Mouse (Mus musculus) midbrain, embryonic 11.5 days (tissue): ENCODE measurements around the gene C1s2. TPM values are rescaled to one million over a fixed set of nuclear protein-coding genes. Genes with fewer than 3 reads are reported as not detected.
"Not testable (repeated sequence)": the region's sequence is repeated elsewhere in the genome, so short reads cannot be mapped to it uniquely, and the experiment has no call there.

Source experiments
- ATAC-seq: fragments of 200-750 bp; cut with Nextera tagmentation; 2 replicates; pipeline ENCODE4 v1.8.0; 2017; ENCODE audit warnings: moderate TSS enrichment, moderate library complexity; ENCODE audit not compliant: low FRiP score
- DNase-seq: peaks from one replicate; pipeline ENCODE4 v3.0.0; 2015; ENCODE audit warnings: low spot score; ENCODE audit errors: missing footprints
- H3K27ac ChIP-seq: fragments of 300-500 bp; sonication (generic); 2 replicates; pipeline ENCODE4 v1.5.1; 2014; ENCODE audit warnings: low read depth, low read length
- H3K27me3 ChIP-seq: fragments of 300-500 bp; sonication (generic); 2 replicates; pipeline ENCODE4 v1.6.1; 2014; ENCODE audit warnings: mild to moderate bottlenecking, low read length, moderate library complexity, mixed read lengths; ENCODE audit not compliant: control insufficient read depth, insufficient read depth
- H3K36me3 ChIP-seq: fragments of 300-500 bp; sonication (generic); 2 replicates; pipeline ENCODE4 v1.6.1; 2014; ENCODE audit warnings: mild to moderate bottlenecking, low read length, moderate library complexity, mixed read lengths; ENCODE audit not compliant: control insufficient read depth, insufficient read depth
- H3K4me1 ChIP-seq: fragments of 300-500 bp; sonication (generic); 2 replicates; pipeline ENCODE4 v1.6.1; 2014; ENCODE audit warnings: low read length; ENCODE audit not compliant: control insufficient read depth, insufficient read depth
- H3K4me2 ChIP-seq: fragments of 300-500 bp; sonication (generic); 2 replicates; pipeline ENCODE4 v1.6.1; 2014; ENCODE audit warnings: mild to moderate bottlenecking, moderate library complexity
- H3K4me3 ChIP-seq: fragments of 300-500 bp; sonication (generic); 2 replicates; pipeline ENCODE4 v1.5.1; 2014; ENCODE audit warnings: low read depth, low read length
- H3K9ac ChIP-seq: fragments of 300-500 bp; sonication (generic); 2 replicates; pipeline ENCODE4 v1.6.1; 2014; ENCODE audit warnings: low read length
- H3K9me3 ChIP-seq: fragments of 300-500 bp; sonication (generic); 2 replicates; pipeline ENCODE4 v1.6.1; 2016; ENCODE audit warnings: low read length; ENCODE audit not compliant: control insufficient read depth
- WGBS: fragments of 180-500 bp; shearing (Covaris S2); extraction: QIAGEN DNeasy Blood & Tissue Kit; methylation state at CpG from one replicate; pipeline ENCODE4 v1.1.7; 2014; 5-methylcytosine and 5-hydroxymethylcytosine counted together
- polyA plus RNA-seq: library from polyadenylated mRNA; unstranded; fragments of >200 nt; fragmentation: Nextera tagmentation; extraction: Ambion mirVana; gene quantifications from 2 replicates; pipeline ENCODE4 v1.2.1, GENCODE M21; 2014

The C1s2 gene
- not detected in 2 replicates for polyA plus RNA-seq

DNA sequence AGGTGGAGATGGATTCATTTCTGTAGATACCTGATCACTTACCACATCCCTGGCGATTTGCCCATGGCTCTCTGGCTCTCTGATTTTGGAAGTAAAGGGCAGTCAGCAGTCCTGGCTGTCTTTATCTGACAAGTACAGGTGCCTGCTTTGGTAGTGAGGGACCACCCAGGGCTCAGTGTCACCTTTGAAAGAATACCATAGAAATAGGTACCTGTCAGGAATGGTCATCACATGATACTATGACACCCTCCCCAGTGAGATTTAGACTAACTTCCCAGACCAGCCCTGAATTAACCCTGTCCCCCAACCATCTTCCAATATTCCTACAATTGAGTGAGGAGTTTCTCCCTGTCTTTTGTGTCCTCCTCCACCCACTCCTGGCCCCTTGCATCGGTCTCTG, at the start of gene C1s2:
Gene C1s2, minus strand, starts transcription at position 101 of the 400 bp plus-strand sequence.
- not testable (repeated sequence) for ATAC-seq, H3K9me3 ChIP-seq, H3K27me3 ChIP-seq, H3K4me3 ChIP-seq, H3K36me3 ChIP-seq, H3K9ac ChIP-seq, H3K4me1 ChIP-seq, H3K27ac ChIP-seq, H3K4me2 ChIP-seq, DNase-seq
- 86% methylated on average over 2 of the region's 2 CpGs for WGBS

DNA sequence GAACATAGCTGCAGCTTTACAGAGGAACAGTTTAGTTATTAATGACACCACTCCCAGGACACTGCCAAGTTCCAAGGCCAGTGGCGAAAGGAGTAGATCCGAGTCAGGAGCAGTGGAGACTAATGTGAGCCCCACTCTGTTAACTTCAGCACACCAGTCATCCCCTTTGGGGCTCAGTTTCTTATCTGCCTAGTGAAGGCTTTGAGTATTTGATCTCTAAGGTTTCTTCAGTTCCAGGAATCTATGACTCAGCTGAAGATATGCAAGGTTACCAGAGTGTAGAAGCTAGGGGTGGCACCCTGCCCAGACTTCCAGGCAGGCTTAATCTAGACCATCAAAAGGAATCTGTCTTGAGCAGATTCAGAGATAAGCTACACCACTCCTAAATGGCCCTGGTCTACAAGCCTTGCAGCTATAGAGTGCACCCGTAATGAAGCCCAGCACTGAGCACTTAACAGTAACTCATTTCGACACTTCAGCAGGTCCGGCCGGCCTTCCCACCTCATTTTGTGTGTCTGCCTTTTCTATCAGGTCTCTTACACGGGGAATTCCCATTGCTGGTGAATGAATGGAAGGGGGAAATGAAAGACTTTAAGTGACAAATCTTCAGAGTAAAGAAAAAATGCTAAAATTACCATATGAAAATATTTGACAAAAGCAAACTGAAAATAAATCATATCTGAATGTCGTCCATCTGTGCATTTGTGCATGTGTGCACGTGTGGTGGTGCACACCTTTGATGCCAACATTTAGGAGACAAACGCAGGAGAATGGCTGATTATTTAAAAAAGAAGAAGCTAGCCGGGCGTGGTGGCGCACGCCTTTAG, 47.9 kb upstream of the C1s2 start:
- no peaks in the 10 kb centered on the region for H3K27me3 ChIP-seq
- no peak overlapping the region for H3K4me3 ChIP-seq
- 89% methylated on average over 14 of the region's 14 CpGs for WGBS
- DNase-seq, result no peak
- ATAC-seq, result no peak
- no peaks in the 10 kb centered on the region for H3K36me3 ChIP-seq
- H3K4me1 ChIP-seq, result no peaks in the 10 kb centered on the region
- no peak overlapping the region for H3K9ac ChIP-seq
- H3K4me2 ChIP-seq, result no peak overlapping the region
- H3K9me3 ChIP-seq, result no peaks in the 10 kb centered on the region
- H3K27ac ChIP-seq, result no peak overlapping the region

DNA sequence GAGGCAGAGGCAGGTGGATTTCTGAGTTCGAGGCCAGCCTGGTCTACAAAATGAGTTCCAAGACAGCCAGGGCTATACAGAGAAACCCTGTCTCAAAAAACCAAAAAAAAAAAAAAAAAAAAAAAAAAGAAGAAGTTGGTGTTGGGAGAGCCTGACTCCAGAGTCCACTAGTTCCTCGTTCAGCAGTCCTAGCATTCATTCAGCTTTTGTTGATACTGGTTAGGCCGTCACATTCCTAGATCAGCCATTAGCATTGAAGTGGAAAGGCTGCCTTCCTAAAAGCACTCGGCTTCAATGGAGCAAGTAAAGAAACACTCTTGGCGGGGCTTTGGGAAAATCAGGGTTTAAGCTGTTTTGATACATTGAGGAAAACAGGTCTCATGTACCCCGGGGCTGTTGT, 46.4 kb upstream of the C1s2 start:
- not testable (repeated sequence) for H3K36me3 ChIP-seq, H3K9ac ChIP-seq, H3K27me3 ChIP-seq, ATAC-seq, H3K4me1 ChIP-seq, H3K9me3 ChIP-seq, H3K27ac ChIP-seq, DNase-seq, H3K4me3 ChIP-seq, H3K4me2 ChIP-seq
- WGBS, result 65% methylated on average over 6 of the region's 6 CpGs

DNA sequence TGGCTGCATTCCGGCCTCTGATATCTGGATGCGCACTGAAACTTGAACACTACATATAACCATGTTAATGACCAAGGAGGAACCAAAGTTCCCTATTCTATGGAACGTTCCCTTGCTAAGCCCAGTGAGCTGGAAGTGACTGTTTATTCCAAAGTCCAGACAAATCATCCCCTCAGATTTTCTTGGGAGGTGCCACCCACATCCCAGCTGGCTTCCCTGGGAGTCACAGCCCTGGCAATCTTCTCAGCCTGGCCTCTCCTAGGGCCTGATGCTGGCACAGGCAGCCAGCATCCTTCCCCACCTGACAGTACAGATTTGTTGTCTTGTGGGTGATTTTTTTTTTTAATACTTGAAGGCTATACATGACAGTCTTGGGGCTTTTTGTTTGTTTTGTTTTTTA, 43.6 kb upstream of the C1s2 start:
- H3K9ac ChIP-seq, result no peak overlapping the region
- H3K4me2 ChIP-seq, result no peak overlapping the region
- no peaks in the 10 kb centered on the region for H3K27me3 ChIP-seq
- no peaks in the 10 kb centered on the region for H3K9me3 ChIP-seq
- ATAC-seq, result no peak
- no peak overlapping the region for H3K4me3 ChIP-seq
- H3K4me1 ChIP-seq, result no peaks in the 10 kb centered on the region
- DNase-seq, result no peak
- no peak overlapping the region for H3K27ac ChIP-seq
- 86% methylated on average over 3 of the region's 3 CpGs for WGBS
- H3K36me3 ChIP-seq, result no peaks in the 10 kb centered on the region

GRCm38 (mm10) chr6:124678769-124679168, 42.9 kb upstream of the C1s2 start:
- Histone ChIP-seq H3K9ac (no peak overlapping the region), H3K4me1 (no peaks in the 10 kb centered on the region), H3K9me3 (no peaks in the 10 kb centered on the region), H3K36me3 (no peaks in the 10 kb centered on the region), H3K4me2 (no peak overlapping the region), H3K27me3 (no peaks in the 10 kb centered on the region), H3K4me3 (no peak overlapping the region), H3K27ac (no peak overlapping the region)
- no peak for DNase-seq
- no peak for ATAC-seq
- WGBS, result 94% methylated on average over 7 of the region's 7 CpGs

- Histone ChIP-seq H3K4me3 (no peak overlapping the region), H3K9ac (no peak overlapping the region), H3K36me3 (no peaks in the 10 kb centered on the region), H3K27ac (no peak overlapping the region), H3K9me3 (no peaks in the 10 kb centered on the region), H3K4me2 (no peak overlapping the region), H3K4me1 (no peaks in the 10 kb centered on the region), H3K27me3 (no peaks in the 10 kb centered on the region)
- DNase-seq (no peak), ATAC-seq (no peak)
- WGBS, result 96% methylated on average over 6 of the region's 6 CpGs
Observed at GRCm38 (mm10) chr6:124676171-124676570, 40.3 kb upstream of the C1s2 start.

DNA sequence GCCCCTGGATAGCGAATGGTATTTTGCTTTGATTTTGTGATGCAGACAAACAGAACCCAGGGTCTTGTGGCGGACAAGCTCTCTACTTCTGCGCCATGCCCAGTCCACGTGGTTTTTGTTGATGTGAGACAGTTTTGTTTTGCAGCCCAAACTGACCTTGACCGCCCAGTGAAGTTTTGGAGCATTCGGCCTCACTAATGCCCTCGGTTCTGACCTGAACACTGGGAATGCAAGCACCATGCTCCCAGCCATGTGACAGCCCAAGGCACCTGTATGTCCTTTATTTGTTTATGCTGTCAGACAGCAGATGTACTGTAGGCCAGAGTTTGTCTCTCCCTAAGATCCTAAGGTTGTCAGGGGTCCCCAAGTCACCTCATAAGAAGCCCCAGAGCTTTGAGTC, 38.7 kb upstream of the C1s2 start:
- H3K9ac ChIP-seq, result no peak overlapping the region

DNA sequence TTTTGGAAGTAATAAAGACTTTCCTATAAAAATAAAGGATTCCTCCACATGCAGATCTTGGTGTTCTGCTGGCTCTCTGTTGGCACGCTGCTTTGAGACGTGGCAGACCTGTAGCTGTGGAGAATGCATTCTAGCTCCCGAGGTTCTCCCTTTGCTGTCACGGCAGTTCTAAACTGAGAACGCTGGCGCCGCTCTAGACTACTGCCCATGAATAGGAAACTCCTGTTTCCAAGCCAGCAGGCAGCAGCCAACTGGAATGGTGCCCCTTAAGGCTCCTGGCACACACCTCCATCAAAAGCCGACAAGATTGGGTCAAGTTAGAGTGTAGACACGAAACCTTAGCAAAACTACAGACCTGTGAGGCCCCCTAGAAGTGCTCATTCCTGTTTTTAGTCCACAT, 37.7 kb upstream of the C1s2 start:
- no peaks in the 10 kb centered on the region for H3K36me3 ChIP-seq
- H3K4me1 ChIP-seq, result no peaks in the 10 kb centered on the region
- WGBS, result 88% methylated on average over 9 of the region's 9 CpGs
- DNase-seq (no peak), ATAC-seq (no peak)
- no peak overlapping the region for H3K9ac ChIP-seq
- no peak overlapping the region for H3K4me3 ChIP-seq
- H3K27me3 ChIP-seq, result no peaks in the 10 kb centered on the region
- no peak overlapping the region for H3K27ac ChIP-seq
- H3K9me3 ChIP-seq, result no peaks in the 10 kb centered on the region
- no peak overlapping the region for H3K4me2 ChIP-seq

More for the DNA sequence above, 38.7 kb upstream of the C1s2 start:
- H3K4me3 ChIP-seq, result no peak overlapping the region
- no peak overlapping the region for H3K27ac ChIP-seq
- 93% methylated on average over 7 of the region's 7 CpGs for WGBS
- H3K27me3 ChIP-seq, result no peaks in the 10 kb centered on the region
- H3K36me3 ChIP-seq, result no peaks in the 10 kb centered on the region
- no peaks in the 10 kb centered on the region for H3K9me3 ChIP-seq
- H3K4me1 ChIP-seq, result no peaks in the 10 kb centered on the region
- no peak for ATAC-seq
- H3K4me2 ChIP-seq, result no peak overlapping the region
- no peak for DNase-seq

- Histone ChIP-seq H3K4me1 (no peaks in the 10 kb centered on the region), H3K27me3 (no peaks in the 10 kb centered on the region), H3K9ac (no peak overlapping the region), H3K4me2 (no peak overlapping the region), H3K4me3 (no peak overlapping the region), H3K27ac (no peak overlapping the region), H3K36me3 (no peaks in the 10 kb centered on the region), H3K9me3 (no peaks in the 10 kb centered on the region)
- DNase-seq (no peak), ATAC-seq (no peak)
- 74% methylated on average over 6 of the region's 6 CpGs for WGBS
Observed at GRCm38 (mm10) chr6:124672100-124672499, 36.2 kb upstream of the C1s2 start.
